Mouse (Mus musculus): ENCODE measurements around the gene Vmn1r113.
"Not testable (repeated sequence)": the region's sequence is repeated elsewhere in the genome, so short reads cannot be mapped to it uniquely, and the experiment has no call there.

The Vmn1r113 gene

GRCm38 (mm10) chr7:20786985-20787384 is at the start of gene Vmn1r113:
Gene Vmn1r113 (plus strand): TSS chr7:20787285.
- not testable (repeated sequence) for DNase-seq (ENCODE audit: low spot score)

GRCm38 (mm10) chr7:20770885-20771284 is 16.2 kb upstream of the Vmn1r113 start, which contains the start of gene Vmn1r112:
Gene Vmn1r112 (plus strand): TSS chr7:20771185.
- not testable (repeated sequence) for DNase-seq (ENCODE audit: low spot score)

- DNase-seq (ENCODE audit: low spot score) = not testable (repeated sequence)
Observed at GRCm38 (mm10) chr7:20812086-20812485, 25.0 kb downstream of the Vmn1r113 start, which contains the start of gene Vmn1r114. Gene Vmn1r114 (minus strand): TSS chr7:20812186.

All from testis, postnatal 14 days (tissue).